Mouse (Mus musculus) liver, embryonic 15.5 days (tissue): ENCODE measurements around the gene Cyp1a2. TPM values are rescaled to one million over a fixed set of nuclear protein-coding genes. Genes with fewer than 3 reads are reported as not detected.
A peak's percentile ranks its signal among the peaks of the same experiment; 100 is the strongest.

Experiments used
- ATAC-seq: fragments of 200-750 bp; cut with Nextera tagmentation; 2 replicates; pipeline ENCODE4 v1.8.0; 2017; ENCODE audit warnings: moderate number of reproducible peaks, mild to moderate bottlenecking, moderate library complexity; ENCODE audit not compliant: insufficient read depth
- H3K27ac ChIP-seq: fragments of 300-500 bp; sonication (generic); replicated peaks from 2 replicates; pipeline ENCODE4 v1.5.1; 2015; ENCODE audit warnings: mild to moderate bottlenecking, inconsistent platforms
- H3K27me3 ChIP-seq: fragments of 300-500 bp; sonication (generic); 2 replicates; pipeline ENCODE4 v1.6.1; 2015; ENCODE audit warnings: mild to moderate bottlenecking, inconsistent platforms
- H3K36me3 ChIP-seq: fragments of 300-500 bp; sonication (generic); replicated peaks from 2 replicates; pipeline ENCODE4 v1.6.1; 2015; ENCODE audit warnings: moderate library complexity, mild to moderate bottlenecking, inconsistent platforms
- H3K4me1 ChIP-seq: fragments of 300-500 bp; sonication (generic); replicated peaks from 2 replicates; pipeline ENCODE4 v1.6.1; 2015; ENCODE audit warnings: inconsistent platforms
- H3K4me2 ChIP-seq: fragments of 300-500 bp; sonication (generic); 2 replicates; pipeline ENCODE4 v1.6.1; 2015; ENCODE audit warnings: moderate library complexity, mild to moderate bottlenecking, inconsistent platforms
- H3K4me3 ChIP-seq: fragments of 300-500 bp; sonication (generic); replicated peaks from 2 replicates; pipeline ENCODE4 v1.5.1; 2015; ENCODE audit warnings: mild to moderate bottlenecking, inconsistent platforms
- H3K9ac ChIP-seq: fragments of 300-500 bp; sonication (generic); 2 replicates; pipeline ENCODE4 v1.6.1; 2015; ENCODE audit warnings: moderate library complexity, mild to moderate bottlenecking, inconsistent platforms
- H3K9me3 ChIP-seq: fragments of 300-500 bp; sonication (generic); replicated peaks from 2 replicates; pipeline ENCODE4 v1.6.1; 2016; ENCODE audit warnings: inconsistent platforms
- WGBS: fragments of 180-500 bp; shearing (Covaris S2); methylation state at CpG from one replicate; pipeline ENCODE4 v1.1.7; 2015; ENCODE audit warnings: mixed read lengths; ENCODE audit not compliant: insufficient replicate concordance; 5-methylcytosine and 5-hydroxymethylcytosine counted together
- polyA plus RNA-seq: library from polyadenylated mRNA; unstranded; fragments of >200 nt; fragmentation: Nextera tagmentation; extraction: Ambion mirVana; gene quantifications from 2 replicates; pipeline ENCODE4 v1.2.1, GENCODE M21; 2015

The Cyp1a2 gene
- polyA plus RNA-seq, 1 experiment from 2014 or later: 0.14 TPM

- Histone ChIP-seq H3K27me3 (no peaks in the 10 kb centered on the region), H3K9ac (no peak overlapping the region), H3K36me3 (peaks cover 7% of the 10 kb centered on the region; the same call in 1 of the 2 replicates), H3K4me1 (peaks cover 78% of the 10 kb centered on the region), H3K27ac (peak overlapping the region; percentile 96), H3K4me2 (no peak overlapping the region), H3K9me3 (no peaks in the 10 kb centered on the region), H3K4me3 (no peak overlapping the region)
- 17% methylated on average over 12 of the region's 12 CpGs for WGBS
- no peak for ATAC-seq
Measured at GRCm38 (mm10) chr9:57646551-57647103, 36.9 kb downstream of the Cyp1a2 start.

GRCm38 (mm10) chr9:57644944-57645893 lies 38.3 kb downstream of the Cyp1a2 start:
- Histone ChIP-seq H3K9ac (peak overlapping the region; percentile 96), H3K27me3 (no peaks in the 10 kb centered on the region), H3K4me2 (peak overlapping the region; percentile 96), H3K27ac (peak overlapping the region; percentile 96), H3K36me3 (peaks cover 10% of the 10 kb centered on the region; the same call in 1 of the 2 replicates), H3K4me3 (peak overlapping the region; percentile 93), H3K9me3 (no peaks in the 10 kb centered on the region), H3K4me1 (peaks cover 79% of the 10 kb centered on the region)
- WGBS: under 1% methylated on average over 85 of the region's 85 CpGs
- peak; percentile 80 for ATAC-seq

GRCm38 (mm10) chr9:57644442-57644943 lies 39.0 kb downstream of the Cyp1a2 start:
- ATAC-seq: no peak
- Histone ChIP-seq H3K9ac (peak overlapping the region; percentile 96), H3K27me3 (no peaks in the 10 kb centered on the region), H3K4me2 (peak overlapping the region; percentile 96), H3K36me3 (peaks cover 10% of the 10 kb centered on the region; the same call in 1 of the 2 replicates), H3K9me3 (no peaks in the 10 kb centered on the region), H3K4me3 (peak overlapping the region; percentile 93), H3K27ac (peak overlapping the region; percentile 96), H3K4me1 (peaks cover 84% of the 10 kb centered on the region)
- 0% methylated on average over 18 of the region's 18 CpGs for WGBS

- H3K9me3 ChIP-seq: no peaks in the 10 kb centered on the region
- ATAC-seq: peak; percentile 23; the same call in 1 of the 2 replicates
Measured at GRCm38 (mm10) chr9:57643856-57644180, 39.7 kb downstream of the Cyp1a2 start.

GRCm38 (mm10) chr9:57643169-57643855 lies 40.2 kb downstream of the Cyp1a2 start:
- Histone ChIP-seq H3K4me1 (peaks cover 92% of the 10 kb centered on the region), H3K9me3 (no peaks in the 10 kb centered on the region), H3K27me3 (no peaks in the 10 kb centered on the region), H3K9ac (peak overlapping the region; percentile 96), H3K27ac (peak overlapping the region; percentile 96), H3K4me2 (peak overlapping the region; percentile 96), H3K36me3 (peaks cover 10% of the 10 kb centered on the region; the same call in 1 of the 2 replicates), H3K4me3 (peak overlapping the region; percentile 93)
- WGBS: 14% methylated on average over 9 of the region's 9 CpGs
- ATAC-seq: no peak

More at GRCm38 (mm10) chr9:57643856-57644180, 39.7 kb downstream of the Cyp1a2 start:
- Histone ChIP-seq H3K27ac (peak overlapping the region; percentile 96), H3K9ac (peak overlapping the region; percentile 96), H3K27me3 (no peaks in the 10 kb centered on the region), H3K36me3 (peaks cover 10% of the 10 kb centered on the region; the same call in 1 of the 2 replicates), H3K4me1 (peaks cover 91% of the 10 kb centered on the region), H3K4me2 (peak overlapping the region; percentile 96), H3K4me3 (peak overlapping the region; percentile 93)
- 7% methylated on average over 7 of the region's 7 CpGs for whole genome bisulfite sequencing

GRCm38 (mm10) chr9:57641775-57642550 lies 41.5 kb downstream of the Cyp1a2 start:
- no peak overlapping the region for H3K4me3 ChIP-seq
- 59% methylated on average over 13 of the region's 13 CpGs for WGBS
- no peaks in the 10 kb centered on the region for H3K9me3 ChIP-seq
- H3K9ac ChIP-seq: no peak overlapping the region
- H3K27me3 ChIP-seq: no peaks in the 10 kb centered on the region
- no peak for ATAC-seq
- H3K4me2 ChIP-seq: no peak overlapping the region; the same call in none of the 2 replicates
- peak overlapping the region; percentile 96 for H3K27ac ChIP-seq
- peaks cover 10% of the 10 kb centered on the region; the same call in 1 of the 2 replicates for H3K36me3 ChIP-seq
- H3K4me1 ChIP-seq: peaks cover 99% of the 10 kb centered on the region

GRCm38 (mm10) chr9:57641022-57641421 lies 42.5 kb downstream of the Cyp1a2 start:
- H3K9ac ChIP-seq: peak overlapping the region; percentile 40

GRCm38 (mm10) chr9:57640384-57640783 lies 43.1 kb downstream of the Cyp1a2 start:
- peak overlapping the region; percentile 96 for H3K27ac ChIP-seq
- peak; percentile 40 for ATAC-seq
- WGBS: 2% methylated on average over 15 of the region's 15 CpGs

More at GRCm38 (mm10) chr9:57641022-57641421, 42.5 kb downstream of the Cyp1a2 start:
- H3K9me3 ChIP-seq: no peaks in the 10 kb centered on the region
- peaks cover 10% of the 10 kb centered on the region; the same call in 1 of the 2 replicates for H3K36me3 ChIP-seq
- H3K27me3 ChIP-seq: no peaks in the 10 kb centered on the region
- ATAC-seq: no peak
- H3K4me3 ChIP-seq: peak overlapping the region; percentile 47; the same call in 1 of the 2 replicates
- peaks cover 95% of the 10 kb centered on the region for H3K4me1 ChIP-seq
- WGBS: 67% methylated on average over 1 of the region's 1 CpGs
- H3K27ac ChIP-seq: peak overlapping the region; percentile 96
- H3K4me2 ChIP-seq: peak overlapping the region; percentile 71

GRCm38 (mm10) chr9:57639661-57640328 lies 43.7 kb downstream of the Cyp1a2 start:
- Histone ChIP-seq H3K9ac (peak overlapping the region; percentile 40), H3K9me3 (no peaks in the 10 kb centered on the region), H3K4me1 (peaks cover 93% of the 10 kb centered on the region), H3K27me3 (no peaks in the 10 kb centered on the region), H3K4me3 (peak overlapping the region; percentile 47), H3K36me3 (peaks cover 14% of the 10 kb centered on the region; the same call in 1 of the 2 replicates), H3K4me2 (peak overlapping the region; percentile 71), H3K27ac (peak overlapping the region; percentile 96)
- no peak for ATAC-seq
- WGBS: 32% methylated on average over 5 of the region's 5 CpGs

More at GRCm38 (mm10) chr9:57640384-57640783, 43.1 kb downstream of the Cyp1a2 start:
- Histone ChIP-seq H3K36me3 (peaks cover 14% of the 10 kb centered on the region; the same call in 1 of the 2 replicates), H3K27me3 (no peaks in the 10 kb centered on the region), H3K4me2 (peak overlapping the region; percentile 71), H3K9me3 (no peaks in the 10 kb centered on the region), H3K9ac (peak overlapping the region; percentile 40), H3K4me3 (peak overlapping the region; percentile 47), H3K4me1 (peaks cover 95% of the 10 kb centered on the region)
